Mouse (Mus musculus) Muller cell, postnatal 12 days (primary cell): ENCODE data around the gene Cmtm4.

Source experiments
- DNase-seq: peaks from one replicate; pipeline ENCODE4 v3.0.0-alpha.2; 2015; ENCODE audit errors: inconsistent ontology term

The Cmtm4 gene

GRCm38 (mm10) chr8:104395703-104396357 is at the start of gene Cmtm4:
Gene Cmtm4, minus strand, starts transcription at chr8:104395807.
- peak; percentile 76 for DNase-seq

DNA sequence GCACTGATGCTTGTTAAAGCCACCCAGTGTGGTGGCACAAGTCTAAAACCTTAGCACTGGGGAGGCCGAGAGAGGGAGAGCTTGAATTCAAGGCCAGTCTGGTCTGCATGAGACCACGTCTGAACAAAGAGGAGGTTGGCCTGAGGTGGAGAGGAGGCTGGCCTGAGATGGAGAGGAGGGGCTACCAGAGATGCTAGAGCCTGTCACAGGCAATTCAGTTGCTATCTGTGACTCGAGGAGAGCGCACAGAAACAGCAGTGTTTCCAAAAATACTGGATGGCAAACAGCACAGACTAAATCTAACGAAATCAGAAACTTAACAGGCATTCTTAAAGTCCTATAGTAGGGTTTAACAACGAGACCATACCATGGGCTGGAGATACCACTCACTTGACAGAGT is 49.6 kb upstream of the Cmtm4 start:
- DNase-seq = no peak

GRCm38 (mm10) chr8:104443125-104443679 is 47.6 kb upstream of the Cmtm4 start:
- DNase-seq = no peak

DNA sequence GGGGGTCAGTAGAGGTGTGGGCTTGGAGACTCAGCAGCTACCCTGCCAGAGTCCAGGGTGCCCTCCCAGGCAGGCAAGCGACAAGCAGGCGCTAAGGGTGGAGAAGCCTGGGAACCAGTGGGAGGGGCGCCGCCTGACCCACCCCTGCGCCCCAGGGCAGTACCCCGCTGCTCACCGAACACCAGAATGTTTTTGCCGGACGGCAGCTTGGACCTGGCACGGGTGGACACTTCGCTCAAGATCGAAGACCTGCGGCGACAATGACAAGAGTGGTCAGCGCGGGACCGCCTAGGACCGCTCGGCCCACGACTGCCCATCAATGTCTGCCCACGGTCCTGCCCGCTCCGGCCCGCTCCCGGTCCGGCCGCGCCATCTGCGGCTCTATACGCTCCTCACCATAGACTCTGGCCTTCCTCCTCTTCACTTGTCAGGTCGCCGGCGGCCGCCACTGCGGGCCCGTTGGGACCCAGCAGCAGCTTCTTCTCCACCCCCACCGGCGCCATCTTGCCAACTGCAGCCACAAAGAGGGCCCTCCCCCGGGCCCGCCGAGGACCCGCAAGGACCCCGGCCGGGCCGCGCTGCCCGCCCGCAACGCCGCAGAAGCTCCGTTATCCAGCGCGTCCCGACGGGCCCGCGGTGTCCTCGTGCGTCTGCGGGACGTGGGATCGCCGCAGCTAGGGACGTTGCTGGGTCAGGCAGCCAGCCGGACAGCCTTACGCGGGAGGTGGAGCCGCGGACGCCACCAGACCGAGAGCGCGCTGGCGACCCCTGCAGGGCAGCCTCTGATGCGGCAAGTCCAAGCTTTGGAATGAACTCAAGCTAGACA is 46.9 kb upstream of the Cmtm4 start, which contains the start of gene Dync1li2:
Gene Dync1li2 (minus strand): TSS at position 749 of the 826 bp plus-strand sequence.
- DNase-seq = peak; percentile 92

- peak; percentile 24 for DNase-seq
Measured at GRCm38 (mm10) chr8:104441613-104442012, 46.0 kb upstream of the Cmtm4 start.

DNA sequence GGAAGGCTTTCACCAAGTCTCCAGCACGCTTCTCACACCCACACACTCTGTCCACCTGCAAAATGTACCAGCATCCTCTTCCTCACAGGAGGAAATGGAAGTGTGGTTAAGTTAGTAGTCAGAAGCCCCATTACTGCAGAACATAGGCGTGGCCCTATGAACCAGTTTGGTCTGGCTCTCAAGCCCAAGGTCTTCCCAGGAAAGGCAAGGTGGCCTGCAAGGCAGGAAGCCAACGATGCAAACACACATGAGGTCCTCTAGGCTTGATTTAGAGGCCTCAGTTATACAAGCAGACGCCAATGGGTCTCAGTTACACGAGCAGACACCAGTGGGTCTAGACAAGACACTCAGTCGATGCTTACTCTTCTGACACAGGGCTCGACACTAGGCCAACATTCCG is 43.9 kb upstream of the Cmtm4 start:
- no peak for DNase-seq

DNA sequence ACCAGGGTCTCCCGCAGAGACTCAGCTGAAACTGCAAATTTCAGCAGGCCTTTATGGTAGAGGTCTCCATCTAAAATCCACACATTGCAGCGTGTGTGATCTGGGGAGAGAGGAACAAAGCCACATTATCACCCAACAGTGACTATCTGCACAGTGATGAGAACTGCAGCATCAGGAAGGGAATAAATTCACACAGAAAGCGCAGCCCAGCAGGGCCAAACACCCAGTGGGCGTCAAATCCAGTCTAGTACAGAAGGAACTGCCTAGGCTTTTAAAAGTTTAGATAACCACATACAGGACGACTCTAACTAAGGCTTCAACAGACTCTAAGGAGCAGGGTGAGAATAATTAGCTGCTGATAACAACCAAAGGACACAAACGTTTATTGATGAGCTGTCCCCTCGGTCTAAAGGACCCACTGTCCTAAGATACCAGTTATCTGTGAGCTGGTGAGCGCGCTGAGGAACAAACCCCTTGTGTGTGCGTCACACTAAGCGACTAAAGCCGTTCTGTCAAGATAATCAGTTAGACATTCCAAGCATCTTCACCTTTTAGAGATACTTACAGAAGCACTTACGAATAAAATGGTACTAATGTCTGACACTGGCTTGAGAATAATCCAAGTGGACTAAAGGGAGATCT is 42.0 kb upstream of the Cmtm4 start:
- no peak for DNase-seq

DNA sequence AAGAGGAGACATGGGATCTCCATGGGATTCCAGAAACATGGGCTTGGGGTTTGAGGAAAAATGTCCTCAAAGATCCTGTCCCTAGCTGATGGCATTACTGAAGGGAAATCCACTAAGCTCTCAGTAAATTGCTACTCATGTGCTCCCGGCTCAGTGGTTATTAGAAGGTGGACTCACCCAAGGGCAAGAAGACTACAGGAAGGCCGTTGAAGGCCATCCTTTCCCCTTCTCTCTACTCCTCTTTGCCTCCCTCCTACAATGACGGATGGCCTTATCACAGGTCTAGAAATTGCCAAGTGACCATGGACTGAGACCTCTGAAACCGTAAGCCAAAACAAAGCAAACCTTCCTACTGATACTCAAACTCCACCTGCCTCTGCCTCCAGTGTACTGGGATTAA is 41.0 kb upstream of the Cmtm4 start:
- DNase-seq = peak; percentile 37

- DNase-seq = peak; percentile 99
Measured at GRCm38 (mm10) chr8:104436038-104436437, 40.4 kb upstream of the Cmtm4 start.

DNA sequence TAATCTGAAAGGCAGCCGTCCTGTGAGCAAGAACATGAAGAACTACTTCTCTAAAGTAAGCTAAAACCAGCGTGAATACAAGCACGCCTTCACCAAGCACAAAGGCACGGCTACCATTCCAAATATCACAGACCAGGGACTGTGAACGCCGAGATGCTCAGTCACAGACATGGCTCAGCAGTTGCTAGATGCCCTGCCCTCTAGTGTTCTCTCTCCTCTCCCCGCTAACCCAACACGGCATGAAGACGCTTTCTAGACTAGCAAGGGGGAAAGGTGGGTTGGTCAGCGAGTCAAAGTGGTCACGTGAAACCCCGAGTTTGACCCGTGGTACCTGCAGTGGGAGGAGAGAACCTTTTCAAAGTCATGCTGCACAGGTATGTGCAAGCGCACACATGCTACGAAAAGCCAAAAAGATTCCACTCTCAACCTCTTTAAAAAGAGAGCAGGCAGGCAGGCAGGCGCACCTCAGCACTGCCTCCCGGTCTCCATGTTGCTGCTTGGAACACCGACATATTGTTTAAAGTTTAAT is 39.3 kb upstream of the Cmtm4 start:
- DNase-seq = no peak

DNA sequence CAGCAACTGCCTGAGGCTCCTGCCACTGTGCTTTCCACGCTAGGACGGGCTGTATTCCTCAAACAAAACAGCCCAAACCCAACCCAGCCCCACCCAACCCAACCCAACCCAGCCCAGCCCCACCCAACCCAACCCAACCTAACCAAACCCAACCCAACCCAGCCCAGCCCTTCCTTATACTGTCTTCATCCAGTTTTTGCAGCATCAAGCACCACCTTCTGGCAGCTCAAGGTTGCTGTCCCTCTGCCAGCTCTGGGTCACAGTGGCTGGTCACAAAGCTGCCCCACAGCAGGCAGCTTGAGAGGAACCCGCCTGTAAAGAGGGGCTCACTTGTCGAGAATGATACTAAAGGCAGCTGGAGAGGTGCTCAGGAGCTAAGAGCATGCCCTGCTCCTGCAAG is 38.7 kb upstream of the Cmtm4 start:
- DNase-seq = no peak

DNA sequence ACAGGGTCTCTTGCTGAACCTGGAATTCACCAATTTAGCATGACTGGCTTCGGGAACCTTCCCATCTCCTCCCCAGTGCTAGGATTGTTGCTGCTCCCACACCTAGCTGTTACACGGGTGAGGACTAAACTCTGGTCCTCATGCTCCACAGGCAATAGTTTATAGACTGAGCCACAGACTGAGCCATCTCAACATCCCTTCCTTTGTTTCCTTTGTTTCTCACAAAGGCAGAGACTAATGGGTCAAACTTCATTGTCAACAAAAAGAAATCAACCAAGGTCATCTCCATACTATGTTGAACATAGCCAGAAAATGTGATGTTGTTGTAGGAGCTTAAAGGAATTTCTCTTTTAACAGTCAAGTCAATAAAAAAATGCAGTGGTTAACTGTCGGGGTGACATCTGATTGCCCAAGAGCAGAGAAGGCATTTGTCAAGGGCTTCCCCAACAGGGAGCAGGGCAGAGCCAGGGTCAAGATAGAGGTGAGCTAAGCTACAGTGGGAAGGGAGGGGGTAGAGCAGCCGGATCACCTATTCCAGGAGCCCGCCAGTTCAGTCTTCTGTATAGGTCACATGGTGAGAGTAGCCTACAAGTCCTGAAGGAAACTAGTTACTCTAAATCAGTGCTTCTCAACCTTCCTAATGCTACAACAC is 37.7 kb upstream of the Cmtm4 start:
- DNase-seq = no peak

GRCm38 (mm10) chr8:104432656-104433055 is 37.0 kb upstream of the Cmtm4 start:
- DNase-seq = no peak

GRCm38 (mm10) chr8:104430230-104430629 is 34.6 kb upstream of the Cmtm4 start:
- DNase-seq = no peak

- DNase-seq = no peak
Measured at GRCm38 (mm10) chr8:104427703-104428102, 32.1 kb upstream of the Cmtm4 start.

DNA sequence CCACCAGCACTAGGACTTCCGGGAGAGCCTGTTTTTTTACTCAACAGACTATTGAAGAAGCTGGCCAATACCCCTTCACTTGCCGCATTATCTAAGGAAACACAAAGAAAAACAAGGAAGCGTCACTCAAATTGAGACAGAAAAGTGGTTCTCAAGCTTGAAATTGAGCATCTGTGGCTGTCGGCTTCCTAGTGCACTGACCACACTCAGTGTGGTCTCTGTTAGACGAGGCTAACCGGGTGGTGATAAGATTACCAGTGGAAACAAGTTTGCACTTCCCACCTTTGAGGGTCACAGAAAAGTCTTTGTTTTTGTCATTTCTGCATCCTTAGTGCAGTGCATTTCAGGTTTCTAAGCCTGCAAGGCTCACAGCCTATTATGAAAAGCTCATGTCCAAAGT is 26.7 kb upstream of the Cmtm4 start:
- no peak for DNase-seq

DNA sequence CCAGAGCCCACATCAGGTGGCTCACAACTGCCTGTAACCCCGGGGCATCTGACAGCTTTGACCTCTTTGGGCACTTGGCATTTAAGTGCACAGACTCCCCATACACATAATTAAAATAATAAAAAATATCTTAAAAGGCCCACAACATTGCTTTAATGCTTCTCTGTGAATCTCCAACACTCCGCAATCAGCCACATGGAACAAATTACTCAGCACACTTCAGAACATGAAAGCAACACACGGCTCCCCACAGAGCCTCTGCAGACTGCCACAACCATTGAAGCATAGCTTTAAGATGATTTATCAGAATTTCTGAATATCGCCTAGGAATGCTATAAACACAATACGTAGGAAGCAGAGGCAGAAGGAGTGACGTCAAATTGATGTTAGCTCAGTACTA is 20.4 kb upstream of the Cmtm4 start:
- DNase-seq = no peak

DNA sequence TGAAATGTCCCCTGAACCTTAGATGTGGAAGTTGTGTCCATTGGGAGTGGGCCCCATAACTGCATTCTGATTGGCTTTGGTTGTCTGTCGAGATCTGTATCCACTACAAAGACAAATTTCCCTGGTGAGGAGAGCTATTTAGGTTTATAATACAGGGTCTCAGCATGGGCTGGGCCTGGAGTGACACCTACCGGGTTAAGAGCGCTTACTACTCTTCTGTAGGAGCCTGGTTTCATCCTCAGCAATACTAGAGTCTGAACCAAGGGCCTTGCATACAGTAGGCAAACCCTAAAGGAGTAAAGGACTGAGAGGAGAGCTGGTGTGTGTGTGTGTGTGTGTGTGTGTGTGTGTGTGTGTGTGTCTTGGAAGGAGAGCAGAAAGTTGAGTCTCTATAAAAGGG is 18.6 kb upstream of the Cmtm4 start:
- no peak for DNase-seq

- no peak for DNase-seq
Measured at GRCm38 (mm10) chr8:104413770-104414169, 18.2 kb upstream of the Cmtm4 start.

DNA sequence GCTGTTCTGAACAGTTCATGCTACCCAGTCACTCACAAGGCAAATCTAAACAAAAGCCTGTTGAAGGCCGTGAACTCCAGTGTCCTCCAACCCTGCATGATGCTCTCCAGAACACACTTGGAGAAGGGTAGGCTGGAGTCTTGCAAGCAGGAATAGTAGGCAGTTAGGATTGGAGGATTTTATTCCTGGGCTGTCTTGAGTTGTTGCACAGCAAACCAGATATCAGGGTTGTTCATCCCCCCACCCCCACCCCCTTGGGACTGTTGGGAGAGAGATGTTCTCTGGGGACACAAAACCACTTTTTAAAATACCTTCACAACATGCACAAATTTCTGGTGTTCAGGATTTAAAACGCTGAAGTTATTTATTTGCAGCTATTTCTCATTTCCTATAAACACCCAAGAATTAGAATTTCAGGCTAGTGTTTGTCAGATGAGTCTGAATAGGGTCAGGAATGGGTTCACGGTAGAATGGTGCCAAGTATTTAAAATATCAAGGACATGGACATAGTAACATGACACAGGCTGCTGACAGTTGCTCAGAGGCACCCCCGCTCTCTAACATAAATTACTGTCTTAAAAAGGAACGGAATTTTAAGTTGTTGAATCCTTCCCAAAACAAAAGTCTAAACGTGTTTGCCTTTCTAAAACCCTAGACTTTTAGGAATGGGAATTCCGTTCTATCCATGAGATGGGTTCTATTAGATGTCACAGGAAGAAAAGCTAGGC is 17.4 kb upstream of the Cmtm4 start:
- no peak for DNase-seq

DNA sequence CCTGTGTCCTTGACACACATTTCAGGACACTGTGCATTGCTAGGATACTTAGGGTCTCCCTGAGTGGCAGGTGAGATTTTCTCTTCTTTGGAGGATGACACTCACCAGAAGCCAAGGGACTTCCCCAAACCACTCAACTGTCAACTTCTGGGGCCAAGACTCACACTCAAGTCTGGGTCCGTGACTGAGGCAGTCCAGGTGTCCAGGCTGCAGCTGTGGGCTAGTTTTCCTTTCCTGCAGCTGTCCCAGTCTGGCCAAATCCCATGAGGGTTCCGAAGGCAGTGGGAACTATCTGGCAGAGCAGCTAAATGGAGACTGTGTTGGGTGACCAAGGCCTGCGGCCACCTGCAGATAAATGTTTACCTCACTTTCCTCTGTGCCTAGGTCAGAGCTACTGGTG is 16.4 kb upstream of the Cmtm4 start:
- no peak for DNase-seq
